Mouse (Mus musculus) intestine, postnatal 0 days (tissue): ENCODE results near the gene Btaf1. TPM values are rescaled to one million over a fixed set of nuclear protein-coding genes. Genes with fewer than 3 reads are reported as not detected.

Source experiments
- ATAC-seq: fragments of 200-750 bp; cut with Nextera tagmentation; 2 replicates; pipeline ENCODE4 v1.8.0; 2017; ENCODE audit warnings: mild to moderate bottlenecking, moderate TSS enrichment, moderate library complexity
- H3K27ac ChIP-seq: fragments of 300-500 bp; sonication (generic); 2 replicates; pipeline ENCODE4 v1.5.1; 2014; ENCODE audit warnings: mild to moderate bottlenecking, low read depth, low read length, moderate library complexity
- H3K27me3 ChIP-seq: fragments of 300-500 bp; sonication (generic); replicated peaks from 2 replicates; pipeline ENCODE4 v1.6.1; 2014; ENCODE audit warnings: low read length, mixed read lengths; ENCODE audit not compliant: control insufficient read depth, insufficient read depth
- H3K36me3 ChIP-seq: fragments of 300-500 bp; sonication (generic); 2 replicates; pipeline ENCODE4 v1.6.1; 2014; ENCODE audit warnings: mild to moderate bottlenecking, moderate library complexity; ENCODE audit not compliant: control insufficient read depth, insufficient read depth
- H3K4me1 ChIP-seq: fragments of 300-500 bp; sonication (generic); replicated peaks from 2 replicates; pipeline ENCODE4 v1.6.1; 2014; ENCODE audit warnings: antibody characterized with exemption, low read length, mixed read lengths; ENCODE audit not compliant: control insufficient read depth, insufficient read depth
- H3K4me2 ChIP-seq: fragments of 300-500 bp; sonication (generic); replicated peaks from 2 replicates; pipeline ENCODE4 v1.6.1; 2014; ENCODE audit warnings: low read depth, mild to moderate bottlenecking, moderate library complexity
- H3K4me3 ChIP-seq: fragments of 300-500 bp; sonication (generic); 2 replicates; pipeline ENCODE4 v1.5.1; 2014; ENCODE audit warnings: low read depth, low read length
- H3K9ac ChIP-seq: fragments of 300-500 bp; sonication (generic); 2 replicates; pipeline ENCODE4 v1.6.1; 2014; ENCODE audit warnings: mild to moderate bottlenecking, low read depth, low read length
- H3K9me3 ChIP-seq: fragments of 300-500 bp; sonication (generic); 2 replicates; pipeline ENCODE4 v1.6.1; 2016; ENCODE audit warnings: mixed run types; ENCODE audit not compliant: control insufficient read depth
- CTCF ChIP-seq: sonication (generic); IDR thresholded peaks from 2 replicates; pipeline ENCODE4 v1.5.1; 2016; ENCODE audit warnings: low read depth, mild to moderate bottlenecking, control low read depth, antibody characterized with exemption, moderate library complexity
- WGBS: fragments of 180-500 bp; shearing (Covaris S2); extraction: QIAGEN DNeasy Blood & Tissue Kit; methylation state at CpG from one replicate; pipeline ENCODE4 v1.1.7; 2014; 5-methylcytosine and 5-hydroxymethylcytosine counted together
- polyA plus RNA-seq: library from polyadenylated mRNA; unstranded; fragments of >200 nt; fragmentation: Nextera tagmentation; extraction: Ambion mirVana; gene quantifications from 2 replicates; pipeline ENCODE4 v1.2.1, GENCODE M21; 2015

Btaf1 gene
- polyA plus RNA-seq, 1 experiment from 2014 or later, result 3.0 TPM

DNA sequence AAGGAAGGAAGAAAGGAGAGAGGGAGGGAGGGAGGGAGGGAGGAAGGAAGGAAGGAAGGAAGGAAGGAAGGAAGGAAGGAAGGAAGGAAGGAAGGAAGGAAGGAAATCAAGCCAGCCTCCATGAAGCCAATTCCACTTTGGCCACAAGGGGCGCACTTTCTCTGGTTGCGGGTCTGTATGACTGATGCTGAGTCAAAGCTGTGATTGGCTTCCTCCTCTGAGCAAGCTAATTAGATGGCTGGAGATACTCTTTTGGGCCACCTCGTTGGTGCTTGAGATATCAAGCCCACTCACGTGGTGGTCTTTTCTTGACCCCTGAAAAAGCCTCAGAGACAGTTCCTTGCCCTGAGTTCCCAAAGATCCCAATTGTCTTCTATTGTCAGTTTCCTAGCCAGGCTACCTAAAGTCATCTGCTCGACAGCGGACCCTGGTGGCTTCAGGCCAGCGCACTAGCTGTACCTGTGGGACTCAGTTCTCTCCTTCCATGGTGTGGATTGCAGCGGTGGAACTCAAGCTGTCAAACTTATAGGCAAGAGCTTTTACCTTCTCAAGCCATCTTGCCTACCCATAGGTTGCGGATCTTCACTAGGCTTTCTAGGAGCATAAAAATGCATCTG lies 16.1 kb upstream of the Btaf1 start:
- Histone ChIP-seq H3K36me3 (no peaks in the 10 kb centered on the region), H3K4me1 (no peaks in the 10 kb centered on the region), H3K27ac (no peak overlapping the region), H3K9me3 (no peaks in the 10 kb centered on the region), H3K4me2 (no peak overlapping the region), H3K9ac (no peak overlapping the region), H3K27me3 (no peaks in the 10 kb centered on the region), H3K4me3 (no peak overlapping the region)
- TF ChIP-seq CTCF, result peak; percentile 77
- peak; percentile 69; the same call in 1 of the 2 replicates for ATAC-seq
- 18% methylated on average over 9 of the region's 9 CpGs for WGBS

GRCm38 (mm10) chr19:36910424-36911045 lies 15.3 kb upstream of the Btaf1 start:
- TF ChIP-seq CTCF, result no peak
- no peaks in the 10 kb centered on the region for H3K27me3 ChIP-seq
- ATAC-seq, result no peak
- WGBS, result 52% methylated on average over 12 of the region's 12 CpGs
- no peaks in the 10 kb centered on the region for H3K9me3 ChIP-seq
- H3K27ac ChIP-seq, result no peak overlapping the region
- H3K4me1 ChIP-seq, result no peaks in the 10 kb centered on the region
- no peak overlapping the region for H3K4me2 ChIP-seq
- no peaks in the 10 kb centered on the region for H3K36me3 ChIP-seq
- H3K9ac ChIP-seq, result no peak overlapping the region
- H3K4me3 ChIP-seq, result no peak overlapping the region

- H3K27ac ChIP-seq, result no peak overlapping the region
- WGBS, result 82% methylated on average over 7 of the region's 7 CpGs
These were observed 12.8 kb upstream of the Btaf1 start for GRCm38 (mm10) chr19:36913064-36913463.

GRCm38 (mm10) chr19:36916206-36916605 lies 9.7 kb upstream of the Btaf1 start:
- no peaks in the 10 kb centered on the region for H3K9me3 ChIP-seq
- ATAC-seq, result no peak
- no peaks in the 10 kb centered on the region for H3K27me3 ChIP-seq
- no peaks in the 10 kb centered on the region for H3K36me3 ChIP-seq
- no peak overlapping the region for H3K9ac ChIP-seq
- no peak for TF ChIP-seq CTCF
- H3K4me2 ChIP-seq, result no peak overlapping the region
- H3K4me3 ChIP-seq, result no peak overlapping the region
- no peak overlapping the region for H3K27ac ChIP-seq
- no peaks in the 10 kb centered on the region for H3K4me1 ChIP-seq
- 79% methylated on average over 4 of the region's 4 CpGs for WGBS

More at GRCm38 (mm10) chr19:36913064-36913463, 12.8 kb upstream of the Btaf1 start:
- no peak for TF ChIP-seq CTCF
- H3K9ac ChIP-seq, result no peak overlapping the region
- ATAC-seq, result no peak
- H3K4me2 ChIP-seq, result no peak overlapping the region
- no peaks in the 10 kb centered on the region for H3K27me3 ChIP-seq
- no peaks in the 10 kb centered on the region for H3K36me3 ChIP-seq
- no peaks in the 10 kb centered on the region for H3K9me3 ChIP-seq
- no peaks in the 10 kb centered on the region for H3K4me1 ChIP-seq
- no peak overlapping the region for H3K4me3 ChIP-seq

GRCm38 (mm10) chr19:36916876-36917389 lies 8.9 kb upstream of the Btaf1 start:
- H3K27me3 ChIP-seq, result no peaks in the 10 kb centered on the region
- no peak for ATAC-seq
- H3K4me1 ChIP-seq, result no peaks in the 10 kb centered on the region
- WGBS, result 88% methylated on average over 1 of the region's 1 CpGs
- no peak overlapping the region for H3K27ac ChIP-seq
- no peaks in the 10 kb centered on the region for H3K36me3 ChIP-seq
- no peak overlapping the region for H3K4me2 ChIP-seq
- no peaks in the 10 kb centered on the region for H3K9me3 ChIP-seq
- H3K4me3 ChIP-seq, result no peak overlapping the region
- no peak overlapping the region for H3K9ac ChIP-seq
- no peak for TF ChIP-seq CTCF

- H3K4me2 ChIP-seq, result peak overlapping the region; percentile 88
- peak overlapping the region; percentile 67; the same call in 1 of the 2 replicates for H3K27ac ChIP-seq
- peak overlapping the region; percentile 61 for H3K9ac ChIP-seq
- ATAC-seq, result peak; percentile 83
- H3K27me3 ChIP-seq, result no peaks in the 10 kb centered on the region
- peak overlapping the region; percentile 70 for H3K4me3 ChIP-seq
- WGBS, result under 1% methylated on average over 84 of the region's 85 CpGs
- H3K36me3 ChIP-seq, result no peaks in the 10 kb centered on the region
- TF ChIP-seq CTCF, result peak; percentile 71
- no peaks in the 10 kb centered on the region for H3K9me3 ChIP-seq
- no peaks in the 10 kb centered on the region for H3K4me1 ChIP-seq
These were observed 7.2 kb upstream of the Btaf1 start for GRCm38 (mm10) chr19:36918441-36919301.
